Mouse (Mus musculus): ENCODE results near the gene Id4.
A peak's percentile ranks its signal among the peaks of the same experiment; 100 is the strongest.

The Id4 gene

GRCm38 (mm10) chr13:48260690-48261278 lies at the start of gene Id4:
Gene Id4 (plus strand): TSS chr13:48261228.
- peak; percentile 89 for DNase-seq

GRCm38 (mm10) chr13:48227136-48227535 lies 33.9 kb upstream of the Id4 start:
- DNase-seq = peak; percentile 38

- DNase-seq = peak; percentile 94
These were observed 33.3 kb upstream of the Id4 start for GRCm38 (mm10) chr13:48227712-48228111.

- DNase-seq = no peak
These were observed 32.9 kb upstream of the Id4 start for GRCm38 (mm10) chr13:48228114-48228513.

GRCm38 (mm10) chr13:48230996-48231395 lies 30.0 kb upstream of the Id4 start:
- no peak for DNase-seq

- DNase-seq = no peak
These were observed 24.6 kb upstream of the Id4 start for GRCm38 (mm10) chr13:48236436-48236835.

GRCm38 (mm10) chr13:48236865-48237264 lies 24.2 kb upstream of the Id4 start:
- DNase-seq = no peak

GRCm38 (mm10) chr13:48237516-48237915 lies 23.5 kb upstream of the Id4 start:
- no peak for DNase-seq

- no peak for DNase-seq
These were observed 15.6 kb upstream of the Id4 start for GRCm38 (mm10) chr13:48245235-48246012.

- no peak for DNase-seq
These were observed 8.5 kb upstream of the Id4 start for GRCm38 (mm10) chr13:48252559-48252958.

- no peak for DNase-seq
These were observed 6.0 kb upstream of the Id4 start for GRCm38 (mm10) chr13:48255026-48255425.

GRCm38 (mm10) chr13:48261341-48262221 lies 553 bp downstream of the Id4 start:
- peak; percentile 38 for DNase-seq

GRCm38 (mm10) chr13:48262451-48262969 lies 1.5 kb downstream of the Id4 start:
- peak; percentile 11 for DNase-seq

- DNase-seq = no peak
These were observed 4.0 kb downstream of the Id4 start for GRCm38 (mm10) chr13:48265029-48265428.

- peak; percentile 29 for DNase-seq
These were observed 12.5 kb downstream of the Id4 start for GRCm38 (mm10) chr13:48273451-48274069.

GRCm38 (mm10) chr13:48274107-48274506 lies 13.1 kb downstream of the Id4 start:
- no peak for DNase-seq

- DNase-seq = no peak
These were observed 16.0 kb downstream of the Id4 start for GRCm38 (mm10) chr13:48276981-48277380.

- DNase-seq = no peak
These were observed 23.4 kb downstream of the Id4 start for GRCm38 (mm10) chr13:48284426-48284825.

- DNase-seq = no peak
These were observed 24.1 kb downstream of the Id4 start for GRCm38 (mm10) chr13:48284918-48285693.

GRCm38 (mm10) chr13:48290427-48290826 lies 29.4 kb downstream of the Id4 start:
- no peak for DNase-seq

- DNase-seq = no peak
These were observed 53.5 kb downstream of the Id4 start for GRCm38 (mm10) chr13:48314500-48314899.

Measured in right cerebral cortex, postnatal 14 days (tissue).